ENCODE assay signal across 12 mouse cellular contexts in genomic region chr4:53591941-53592340, GRCm38 (mm10). TPM values are rescaled to one million over a fixed set of nuclear protein-coding genes. Genes with fewer than 3 reads are reported as not detected.
DNase-seq lines count a peak whose midpoint lies in the region; ATAC-seq and TF ChIP-seq lines count a peak whose summit lies in the region.
"Had no signal": no experiment of that assay in that cellular context is flagged by ENCODE, and none has a peak within 500 bp of the region (broad histone marks: within the 10 kb centered on the region; RNA-seq: fewer than 3 reads in every experiment).

No protein-coding gene starts in this region.

- no peak for DNase-seq in gastrocnemius, adult 2 months
- DNase-seq in gastrocnemius, adult 18-20 months (ENCODE audit: low spot score), result no peak
- DNase-seq in liver, postnatal 0 days, result no peak
- peak; percentile 49 for DNase-seq in heart, adult 8-10 months (ENCODE audit: low spot score)
- DNase-seq in thymus, postnatal 25 days, result no peak
- no peak for DNase-seq in ovary, postnatal 36 days (ENCODE audit: low spot score)
- DNase-seq: liver; right cerebral cortex, postnatal 14 days had no signal

- TF ChIP-seq CTCF in gastrocnemius, adult 2 months (IDR thresholded peaks at IDR 0.05), result no peak
- no peak for TF ChIP-seq CTCF in liver, postnatal 0 days (IDR thresholded peaks at IDR 0.05; ENCODE audit: low read depth)
- no peak for TF ChIP-seq CTCF in small intestine, adult 2 months (IDR thresholded peaks at IDR 0.05; ENCODE audit: extremely low read depth, insufficient read length, insufficient replicate concordance, low read depth, low read length)

- H3K27ac ChIP-seq in gastrocnemius, adult 2 months, result peak overlapping the region; percentile 80
- H3K27ac ChIP-seq in liver, postnatal 0 days (ENCODE audit: low read depth), result peak overlapping the region; percentile 48; the same call in 1 of the 2 replicates
- no peak overlapping the region for H3K27ac ChIP-seq in liver, embryonic 12.5 days
- 0 out of 2 replicates have a peak overlapping the region, but pooled peaks have one; percentile 25 for H3K27ac ChIP-seq in small intestine, adult 2 months (ENCODE audit: insufficient read depth, low read depth, low read length)
- H3K27ac ChIP-seq: macrophage had no signal

- TF ChIP-seq EP300 in liver, postnatal 0 days (IDR thresholded peaks at IDR 0.05; ENCODE audit: low read depth), result no peak

- no peaks in the 10 kb centered on the region for H3K9me3 ChIP-seq in liver, postnatal 0 days (ENCODE audit: low read length)
- no peaks in the 10 kb centered on the region for H3K9me3 ChIP-seq in liver, embryonic 12.5 days (replicated peaks)

- intact Hi-C loops in gastrocnemius, adult 2 months (cut with DNase I), result loop anchor here (5.0 kb wide), 4 partner anchors 45 to 475 kb away; partner anchors contain the start of gene Slc44a1

- no peak for ATAC-seq in liver, postnatal 0 days
- ATAC-seq in liver, embryonic 12.5 days, result no peak
- ATAC-seq: inflammation-experienced regulatory T-cells, adult 6 months had no signal

- H3K4me3 ChIP-seq in gastrocnemius, adult 2 months, result peak overlapping the region; percentile 35
- H3K4me3 ChIP-seq in liver, postnatal 0 days (ENCODE audit: low read depth, low read length), result no peak overlapping the region
- no peak overlapping the region for H3K4me3 ChIP-seq in liver, embryonic 12.5 days
- no peak overlapping the region for H3K4me3 ChIP-seq in small intestine, adult 2 months (ENCODE audit: low read depth, low read length)

- no peak overlapping the region for H3K4me2 ChIP-seq in liver, postnatal 0 days (ENCODE audit: low read depth, low read length)
- H3K4me2 ChIP-seq in liver, embryonic 12.5 days, result no peak overlapping the region

- no peak for TF ChIP-seq POLR2A in small intestine, adult 2 months (IDR thresholded peaks at IDR 0.05; ENCODE audit: low read depth, low read length)

- H3K36me3 ChIP-seq in liver, postnatal 0 days (replicated peaks; ENCODE audit: insufficient read depth, low read length), result no peaks in the 10 kb centered on the region
- H3K36me3 ChIP-seq in liver, embryonic 12.5 days, result no peaks in the 10 kb centered on the region
- H3K36me3 ChIP-seq in small intestine, adult 2 months (ENCODE audit: control insufficient read depth, insufficient read depth, low read length), result no peaks in the 10 kb centered on the region

- H3K4me1 ChIP-seq in liver, postnatal 0 days (ENCODE audit: insufficient read depth), result peaks cover 12% of the 10 kb centered on the region
- H3K4me1 ChIP-seq in liver, embryonic 12.5 days, result no peaks in the 10 kb centered on the region
- peaks cover 12% of the 10 kb centered on the region; the same call in 1 of the 2 replicates for H3K4me1 ChIP-seq in small intestine, adult 2 months (ENCODE audit: control insufficient read depth, insufficient read depth, insufficient read length, low read length)

- no peak overlapping the region for H3K9ac ChIP-seq in liver, postnatal 0 days (replicated peaks)
- no peak overlapping the region for H3K9ac ChIP-seq in liver, embryonic 12.5 days

- 75% methylated on average over 8 of the region's 8 CpGs for WGBS in liver, postnatal 0 days (ENCODE audit: insufficient replicate concordance)
- 61% methylated on average over 8 of the region's 8 CpGs for WGBS in liver, embryonic 12.5 days (ENCODE audit: insufficient replicate concordance)
- WGBS in small intestine, adult 2 months, result 83% methylated on average over 8 of the region's 8 CpGs

- H3K27me3 ChIP-seq in liver, postnatal 0 days (ENCODE audit: insufficient read depth, low read length), result no peaks in the 10 kb centered on the region
- no peaks in the 10 kb centered on the region for H3K27me3 ChIP-seq in liver, embryonic 12.5 days (replicated peaks)
- no peaks in the 10 kb centered on the region for H3K27me3 ChIP-seq in small intestine, adult 2 months (ENCODE audit: control insufficient read depth, insufficient read depth, low read length)

RNA-seq across cellular contexts. Expression of gene Fsd1l, which starts 39.3 kb away (rescaled TPM):
- total RNA-seq in gastrocnemius, adult 2 months (2021), result 10 to 100 TPM; 10.7 to 12.8 TPM
- total RNA-seq in gastrocnemius, adult 18-20 months (2021), result 10 to 100 TPM in 1 of 2 experiments, 1 to 10 TPM in 1; 9.9 to 10.9 TPM
- polyA plus RNA-seq in liver, postnatal 0 days (2015; fragmentation: Nextera tagmentation; extraction: Ambion mirVana), result 0.96 and 0.97 TPM in 2 replicates
- polyA plus RNA-seq in liver, embryonic 12.5 days (2016; fragmentation: Nextera tagmentation; extraction: Ambion mirVana), result 1.5 TPM in 2 replicates
- total RNA-seq in heart, adult 8-10 months (2022), result 10 to 100 TPM; 45.2 to 59.2 (median 53.8) TPM
- 0.09 and 0.53 TPM in 2 replicates for polyA plus RNA-seq in small intestine, adult 2 months (2012; rRNA removed)
